Mouse (Mus musculus): ENCODE measurements around the gene Ano1. TPM values are rescaled to one million over a fixed set of nuclear protein-coding genes. Genes with fewer than 3 reads are reported as not detected.

The Ano1 gene
- 0.04 TPM in 1 of 2 replicates, not detected in the other for total RNA-seq (2012; rRNA removed)
- polyA plus RNA-seq (2012; ENCODE audit: insufficient read depth in 1 of 2, insufficient read length in 2 of 2, low read depth in 1 of 2, low replicate concordance in 2 of 2, missing spikeins in 1 of 2), result not detected

- TF ChIP-seq ZMIZ1 (IDR thresholded peaks at IDR 0.05; ENCODE audit: low read depth, low read length), result no peak
- no peak for TF ChIP-seq E2F4 (IDR thresholded peaks at IDR 0.05; ENCODE audit: borderline replicate concordance, low read depth, low read length)
- TF ChIP-seq NELFE (IDR thresholded peaks at IDR 0.05; ENCODE audit: low read depth, low read length), result no peak
- Histone ChIP-seq H3K27me3 (ENCODE audit: control insufficient read depth in 1 of 2, insufficient read depth in 2 of 2, low read length in 2 of 2) (no peaks in the 10 kb centered on the region), H3K36me3 (ENCODE audit: control insufficient read depth in 1 of 2, insufficient read depth in 2 of 2, low read length in 2 of 2) (no peaks in the 10 kb centered on the region), H3K9me3 (replicated peaks; ENCODE audit: insufficient read depth, low read length) (no peaks in the 10 kb centered on the region), H3K4me3 (ENCODE audit: control insufficient read depth in 1 of 2, insufficient read depth in 1 of 2, low read depth in 2 of 2, low read length in 2 of 2) (no peak within 1 kb of the TSS), H3K79me2 (ENCODE audit: control insufficient read depth, insufficient read depth, low read length, poor library complexity) (no peaks in the 10 kb centered on the region), H3K27ac (ENCODE audit: control insufficient read depth, low read depth, low read length) (no peak within 1 kb of the TSS), H3K4me1 (ENCODE audit: control insufficient read depth in 1 of 2, insufficient read depth in 2 of 2, low read length in 2 of 2) (peaks cover 0 to 3% of the 10 kb centered on the region in 2 experiments; a peak in 1 of 4 replicates), H3K9ac (ENCODE audit: control insufficient read depth, low read depth, low read length, poor library complexity, severe bottlenecking) (no peak within 1 kb of the TSS)
- DNase-seq (ENCODE audit: low read depth, low spot score), result no peak
Observed at GRCm38 (mm10) chr7:144751833-144752232, at the start of gene Ano1. Gene Ano1, minus strand, starts transcription at chr7:144751974.

- TF ChIP-seq CTCF (IDR thresholded peaks at IDR 0.05 in 2 of 3, conservative IDR thresholded peaks at IDR 0.05 in 1 of 3; ENCODE audit: control insufficient read depth in 1 of 3, insufficient read depth in 1 of 3, low read depth in 2 of 3, low read length in 3 of 3, poor library complexity in 1 of 3, severe bottlenecking in 1 of 3) (peak in 1 of 3 experiments; percentile 37; a peak in 2 of 6 replicates), TBP (IDR thresholded peaks at IDR 0.05; ENCODE audit: low read depth, low read length) (no peak), SMC3 (IDR thresholded peaks at IDR 0.05; ENCODE audit: low read depth, low read length) (peak; percentile 29), CHD1 (IDR thresholded peaks at IDR 0.05; ENCODE audit: low read depth, low read length) (no peak)
- no peaks in the 10 kb centered on the region for H3K79me2 ChIP-seq (ENCODE audit: control insufficient read depth, insufficient read depth, low read length, poor library complexity)
- no peaks in the 10 kb centered on the region for H3K36me3 ChIP-seq (ENCODE audit: control insufficient read depth in 1 of 2, insufficient read depth in 2 of 2, low read length in 2 of 2)
- no peaks in the 10 kb centered on the region for H3K27me3 ChIP-seq (ENCODE audit: control insufficient read depth in 1 of 2, insufficient read depth in 2 of 2, low read length in 2 of 2)
- DNase-seq (ENCODE audit: low read depth, low spot score), result no peak
- no peak overlapping the region for H3K9ac ChIP-seq (ENCODE audit: control insufficient read depth, low read depth, low read length, poor library complexity, severe bottlenecking)
- H3K4me3 ChIP-seq (ENCODE audit: control insufficient read depth in 1 of 2, insufficient read depth in 1 of 2, low read depth in 2 of 2, low read length in 2 of 2), result no peak overlapping the region
- H3K4me1 ChIP-seq (ENCODE audit: control insufficient read depth in 1 of 2, insufficient read depth in 2 of 2, low read length in 2 of 2), result no peaks in the 10 kb centered on the region
- H3K27ac ChIP-seq (ENCODE audit: control insufficient read depth, low read depth, low read length), result no peak overlapping the region
- no peaks in the 10 kb centered on the region for H3K9me3 ChIP-seq (replicated peaks; ENCODE audit: insufficient read depth, low read length)
Observed at GRCm38 (mm10) chr7:144798471-144798870, 46.7 kb upstream of the Ano1 start.

- H3K9ac ChIP-seq (ENCODE audit: control insufficient read depth, low read depth, low read length, poor library complexity, severe bottlenecking), result no peak overlapping the region
- no peaks in the 10 kb centered on the region for H3K36me3 ChIP-seq (ENCODE audit: control insufficient read depth in 1 of 2, insufficient read depth in 2 of 2, low read length in 2 of 2)
- no peaks in the 10 kb centered on the region for H3K79me2 ChIP-seq (ENCODE audit: control insufficient read depth, insufficient read depth, low read length, poor library complexity)
- H3K27ac ChIP-seq (ENCODE audit: control insufficient read depth, low read depth, low read length), result no peak overlapping the region
- no peak for TF ChIP-seq TAL1 (IDR thresholded peaks at IDR 0.05; ENCODE audit: low read length)
- no peak for TF ChIP-seq TCF12 (IDR thresholded peaks at IDR 0.05; ENCODE audit: low read depth, low read length)
- TF ChIP-seq KAT2A (conservative IDR thresholded peaks at IDR 0.05; ENCODE audit: low read depth, low read length), result no peak
- TF ChIP-seq CTCF (IDR thresholded peaks at IDR 0.05 in 2 of 3, conservative IDR thresholded peaks at IDR 0.05 in 1 of 3; ENCODE audit: control insufficient read depth in 1 of 3, insufficient read depth in 1 of 3, low read depth in 2 of 3, low read length in 3 of 3, poor library complexity in 1 of 3, severe bottlenecking in 1 of 3), result no peak
- TF ChIP-seq E2F4 (IDR thresholded peaks at IDR 0.05; ENCODE audit: borderline replicate concordance, low read depth, low read length), result no peak
- no peak for TF ChIP-seq ETS1 (IDR thresholded peaks at IDR 0.05; ENCODE audit: low read depth, low read length)
- no peak for TF ChIP-seq BHLHE40 (IDR thresholded peaks at IDR 0.05; ENCODE audit: borderline replicate concordance, low read depth, low read length)
- TF ChIP-seq CHD1 (IDR thresholded peaks at IDR 0.05; ENCODE audit: low read depth, low read length), result no peak
- no peak for TF ChIP-seq EP300 (IDR thresholded peaks at IDR 0.05; ENCODE audit: low read depth in 1 of 2, low read length in 2 of 2)
- no peak for TF ChIP-seq MAFK (IDR thresholded peaks at IDR 0.05; ENCODE audit: borderline replicate concordance, low read depth, low read length)
- TF ChIP-seq ZKSCAN1 (IDR thresholded peaks at IDR 0.05; ENCODE audit: low read depth, low read length), result no peak
- no peak for TF ChIP-seq NELFE (IDR thresholded peaks at IDR 0.05; ENCODE audit: low read depth, low read length)
- no peaks in the 10 kb centered on the region for H3K27me3 ChIP-seq (ENCODE audit: control insufficient read depth in 1 of 2, insufficient read depth in 2 of 2, low read length in 2 of 2)
- no peaks in the 10 kb centered on the region for H3K9me3 ChIP-seq (replicated peaks; ENCODE audit: insufficient read depth, low read length)
- H3K4me1 ChIP-seq (ENCODE audit: control insufficient read depth in 1 of 2, insufficient read depth in 2 of 2, low read length in 2 of 2), result no peaks in the 10 kb centered on the region
- no peak for DNase-seq (ENCODE audit: low read depth, low spot score)
- H3K4me3 ChIP-seq (ENCODE audit: control insufficient read depth in 1 of 2, insufficient read depth in 1 of 2, low read depth in 2 of 2, low read length in 2 of 2), result no peak overlapping the region
Observed at GRCm38 (mm10) chr7:144796986-144797735, 45.4 kb upstream of the Ano1 start.
